Mouse (Mus musculus): ENCODE measurements around the gene Mtrr.
"Not testable (repeated sequence)": the region's sequence is repeated elsewhere in the genome, so short reads cannot be mapped to it uniquely, and the experiment has no call there.

The Mtrr gene

DNA sequence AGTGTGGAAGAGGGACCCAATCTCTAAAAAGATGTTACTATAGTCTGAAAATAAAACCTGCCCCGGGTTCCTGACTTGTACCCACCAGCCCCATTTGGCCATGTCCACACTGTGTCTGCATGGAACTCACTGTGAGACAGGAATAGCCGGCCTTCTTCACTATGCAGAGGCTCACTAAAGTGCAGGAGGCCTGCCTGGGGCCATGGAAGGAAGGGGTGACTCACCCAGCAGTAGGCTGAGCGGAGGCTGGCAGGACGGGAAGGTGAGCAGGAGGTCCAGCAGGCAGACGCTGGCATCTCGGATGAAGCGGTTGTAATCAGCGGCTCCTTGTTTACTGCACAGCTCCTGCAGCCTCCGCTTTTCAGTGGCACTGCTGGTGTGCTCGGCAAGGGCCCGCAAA, 13.4 kb downstream of the Mtrr start:
- DNase-seq (ENCODE audit: low read depth, low spot score): no peak

GRCm38 (mm10) chr13:68568110-68568509, 13.8 kb downstream of the Mtrr start:
- DNase-seq (ENCODE audit: low read depth, low spot score): no peak

DNA sequence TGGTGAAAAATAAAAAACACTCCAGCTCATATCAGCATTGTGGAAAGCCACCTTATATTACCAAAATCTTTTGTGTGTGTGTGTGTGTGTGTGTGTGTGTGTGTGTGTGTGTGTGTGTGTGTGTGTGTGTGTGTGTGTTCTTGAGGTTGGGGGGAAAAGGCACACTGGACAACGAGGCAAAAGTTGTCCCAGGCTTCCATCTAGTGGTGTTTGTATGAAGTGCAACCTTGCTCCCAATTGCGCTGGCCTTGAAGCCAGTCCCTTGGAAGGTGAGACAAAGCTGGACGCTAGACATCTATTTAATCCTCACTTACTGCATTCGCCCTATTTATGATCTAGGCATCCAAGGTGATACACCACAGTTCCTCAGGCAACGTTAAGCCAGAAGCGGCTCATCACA, 28.6 kb downstream of the Mtrr start:
- DNase-seq (ENCODE audit: low read depth, low spot score): not testable (repeated sequence)
